In genomic region chr5:34549135-34549482, GRCm38 (mm10) we compare ENCODE assay signal across 8 mouse cellular contexts. TPM values are rescaled to one million over a fixed set of nuclear protein-coding genes. Genes with fewer than 3 reads are reported as not detected.
DNase-seq lines count a peak whose midpoint lies in the region; ATAC-seq and TF ChIP-seq lines count a peak whose summit lies in the region.

No protein-coding gene starts in this region.

- H3K27ac ChIP-seq in heart, embryonic 14.5 days (replicated peaks in 1 of 2; ENCODE audit: control insufficient read depth in 1 of 2, insufficient read depth in 1 of 2, low read depth in 2 of 2, low read length in 2 of 2), result no peak overlapping the region
- H3K27ac ChIP-seq in bone marrow, adult 2 months (ENCODE audit: control insufficient read depth, insufficient read depth, low read depth, low read length, poor library complexity), result no peak overlapping the region
- peak overlapping the region; percentile 82 for H3K27ac ChIP-seq in hindbrain, embryonic 15.5 days (replicated peaks)

- no peaks in the 10 kb centered on the region for H3K27me3 ChIP-seq in heart, embryonic 14.5 days (ENCODE audit: control insufficient read depth, insufficient read depth, low read length)
- no peaks in the 10 kb centered on the region for H3K27me3 ChIP-seq in hindbrain, embryonic 15.5 days
- no peaks in the 10 kb centered on the region for H3K27me3 ChIP-seq in megakaryocyte, embryonic 14.5 days (replicated peaks)

- ATAC-seq in heart, embryonic 14.5 days (ENCODE audit: insufficient number of reproducible peaks, insufficient read depth, low FRiP score, low read depth), result no peak
- ATAC-seq in hindbrain, embryonic 15.5 days (ENCODE audit: low FRiP score, low read depth), result peak; percentile 36

- no peaks in the 10 kb centered on the region for H3K9me3 ChIP-seq in heart, embryonic 14.5 days (ENCODE audit: control insufficient read depth, low read length)
- no peaks in the 10 kb centered on the region for H3K9me3 ChIP-seq in hindbrain, embryonic 15.5 days
- H3K9me3 ChIP-seq in megakaryocyte, embryonic 14.5 days, result no peaks in the 10 kb centered on the region

- no peak for TF ChIP-seq CTCF in bone marrow, adult 2 months (IDR thresholded peaks at IDR 0.05; ENCODE audit: control insufficient read depth, insufficient read depth, low read length)

- peak overlapping the region; percentile 91 for H3K9ac ChIP-seq in heart, embryonic 14.5 days (ENCODE audit: low read length)
- peak overlapping the region; percentile 97 for H3K9ac ChIP-seq in hindbrain, embryonic 15.5 days

- DNase-seq in heart, adult 8-10 months (ENCODE audit: low spot score), result no peak
- no peak for DNase-seq in layer of hippocampus, postnatal 10 days (ENCODE audit: low spot score in 2 of 2)
- DNase-seq in ovary, postnatal 14 days (ENCODE audit: low spot score), result no peak
- no peak for DNase-seq in embryo, embryonic 10 days (ENCODE audit: low spot score)

- H3K4me1 ChIP-seq in heart, embryonic 14.5 days (ENCODE audit: control insufficient read depth in 2 of 2, insufficient read depth in 2 of 2, low read length in 2 of 2), result peaks cover 10 to 11% of the 10 kb centered on the region in 2 experiments
- peaks cover 7% of the 10 kb centered on the region for H3K4me1 ChIP-seq in bone marrow, adult 2 months (ENCODE audit: control insufficient read depth, insufficient read depth, low read length)
- H3K4me1 ChIP-seq in hindbrain, embryonic 15.5 days (replicated peaks), result peaks cover 24% of the 10 kb centered on the region
- H3K4me1 ChIP-seq in megakaryocyte, embryonic 14.5 days, result peaks cover 74% of the 10 kb centered on the region

- no peak for TF ChIP-seq POLR2A in bone marrow, adult 2 months (IDR thresholded peaks at IDR 0.05; ENCODE audit: borderline replicate concordance, control insufficient read depth, low read depth, low read length)

- H3K4me3 ChIP-seq in heart, embryonic 14.5 days (ENCODE audit: control insufficient read depth in 1 of 2, insufficient read depth in 1 of 2, low read depth in 1 of 2, low read length in 2 of 2), result peak overlapping the region; percentile 80 to 85
- peak overlapping the region; percentile 56 for H3K4me3 ChIP-seq in bone marrow, adult 2 months (replicated peaks; ENCODE audit: control insufficient read depth, low read depth, low read length)
- H3K4me3 ChIP-seq in hindbrain, embryonic 15.5 days, result peak overlapping the region; percentile 85
- peak overlapping the region; percentile 92 for H3K4me3 ChIP-seq in megakaryocyte, embryonic 14.5 days (replicated peaks)

- WGBS in heart, embryonic 14.5 days, result 18% methylated on average over 8 of the region's 8 CpGs
- WGBS in bone marrow, adult 2 months, result 36% methylated on average over 8 of the region's 8 CpGs
- 28% methylated on average over 8 of the region's 8 CpGs for WGBS in hindbrain, embryonic 15.5 days

- peaks cover 23% of the 10 kb centered on the region for H3K36me3 ChIP-seq in heart, embryonic 14.5 days (ENCODE audit: control insufficient read depth, insufficient read depth, low read length)
- peaks cover 16% of the 10 kb centered on the region for H3K36me3 ChIP-seq in hindbrain, embryonic 15.5 days
- H3K36me3 ChIP-seq in megakaryocyte, embryonic 14.5 days (replicated peaks; ENCODE audit: low read length), result peaks cover 65% of the 10 kb centered on the region

- peak overlapping the region; percentile 76 for H3K4me2 ChIP-seq in heart, embryonic 14.5 days (ENCODE audit: low read length)
- H3K4me2 ChIP-seq in hindbrain, embryonic 15.5 days, result peak overlapping the region; percentile 73

RNA-seq across cellular contexts. Expression of gene Sh3bp2, which starts 23.5 kb away (rescaled TPM):
- polyA plus RNA-seq in heart, embryonic 14.5 days (2014; fragmentation: Nextera tagmentation; extraction: Ambion mirVana), result 3.5 and 6.8 TPM in 2 replicates
- 1 to 10 TPM; 1.3 to 3.6 (median 1.8) TPM for total RNA-seq in heart, adult 8-10 months (2022)
- 15.0 and 29.7 TPM in 2 replicates for polyA plus RNA-seq in bone marrow, adult 2 months (2011; ENCODE audit: insufficient read depth, insufficient read length, low replicate concordance, missing spikeins)
- polyA plus RNA-seq in hindbrain, embryonic 15.5 days (2015; fragmentation: Nextera tagmentation; extraction: Ambion mirVana), result 20.6 and 21.4 TPM in 2 replicates
- 8.6 and 17.1 TPM in 2 replicates for polyA plus RNA-seq in megakaryocyte, embryonic 14.5 days (2012; ENCODE audit: insufficient read depth, low replicate concordance)
- total RNA-seq in layer of hippocampus, postnatal 10 days (2021), result 10 to 100 TPM in 1 of 2 experiments, 1 to 10 TPM in 1; 9.8 to 11.4 TPM

RNA-seq across cellular contexts. Expression of gene Add1, which starts 24.4 kb away (rescaled TPM):
- polyA plus RNA-seq in heart, embryonic 14.5 days (2014; fragmentation: Nextera tagmentation; extraction: Ambion mirVana), result 151 and 164 TPM in 2 replicates
- 100 to 1,000 TPM; 124 to 154 (median 134) TPM for total RNA-seq in heart, adult 8-10 months (2022)
- polyA plus RNA-seq in bone marrow, adult 2 months (2011; ENCODE audit: insufficient read depth, insufficient read length, low replicate concordance, missing spikeins), result 160 and 163 TPM in 2 replicates
- 206 and 221 TPM in 2 replicates for polyA plus RNA-seq in hindbrain, embryonic 15.5 days (2015; fragmentation: Nextera tagmentation; extraction: Ambion mirVana)
- 255 and 447 TPM in 2 replicates for polyA plus RNA-seq in megakaryocyte, embryonic 14.5 days (2012; ENCODE audit: insufficient read depth, low replicate concordance)
- 100 to 1,000 TPM; 348 to 373 TPM for total RNA-seq in layer of hippocampus, postnatal 10 days (2021)

RNA-seq across cellular contexts. Expression of gene Tnip2, which starts 35.3 kb away (rescaled TPM):
- 17.0 and 19.9 TPM in 2 replicates for polyA plus RNA-seq in heart, embryonic 14.5 days (2014; fragmentation: Nextera tagmentation; extraction: Ambion mirVana)
- 1 to 10 TPM; 6.6 to 8.4 (median 7.7) TPM for total RNA-seq in heart, adult 8-10 months (2022)
- polyA plus RNA-seq in bone marrow, adult 2 months (2011; ENCODE audit: insufficient read depth, insufficient read length, low replicate concordance, missing spikeins), result 4.6 and 15.1 TPM in 2 replicates
- polyA plus RNA-seq in hindbrain, embryonic 15.5 days (2015; fragmentation: Nextera tagmentation; extraction: Ambion mirVana), result 13.3 and 15.0 TPM in 2 replicates
- polyA plus RNA-seq in megakaryocyte, embryonic 14.5 days (2012; ENCODE audit: insufficient read depth, low replicate concordance), result 2.0 and 7.5 TPM in 2 replicates
- total RNA-seq in layer of hippocampus, postnatal 10 days (2021), result 10 to 100 TPM; 14.0 to 17.3 TPM
